Mouse (Mus musculus) limb, embryonic 12.5 days (tissue): ENCODE results near the gene Zc3h8. TPM values are rescaled to one million over a fixed set of nuclear protein-coding genes. Genes with fewer than 3 reads are reported as not detected.

Experiments
- ATAC-seq: fragments of 200-750 bp; cut with Nextera tagmentation; 2 replicates; pipeline ENCODE4 v1.8.0; 2017; ENCODE audit warnings: low read depth, moderate TSS enrichment; ENCODE audit not compliant: insufficient number of reproducible peaks, insufficient read depth, low FRiP score, low TSS enrichment
- H3K27ac ChIP-seq: fragments of 300-500 bp; sonication (generic); 2 replicates; pipeline ENCODE4 v1.5.1; 2016; ENCODE audit warnings: mild to moderate bottlenecking, moderate library complexity
- H3K27me3 ChIP-seq: fragments of 300-500 bp; sonication (generic); 2 replicates; pipeline ENCODE4 v1.6.1; 2016; ENCODE audit warnings: mild to moderate bottlenecking, moderate library complexity
- H3K36me3 ChIP-seq: fragments of 300-500 bp; sonication (generic); 2 replicates; pipeline ENCODE4 v1.6.1; 2016; ENCODE audit warnings: mild to moderate bottlenecking, moderate library complexity
- H3K4me1 ChIP-seq: fragments of 300-500 bp; sonication (generic); replicated peaks from 2 replicates; pipeline ENCODE4 v1.6.1; 2016
- H3K4me2 ChIP-seq: fragments of 300-500 bp; sonication (generic); 2 replicates; pipeline ENCODE4 v1.6.1; 2016; ENCODE audit warnings: mild to moderate bottlenecking, moderate library complexity
- H3K4me3 ChIP-seq: fragments of 300-500 bp; sonication (generic); replicated peaks from 2 replicates; pipeline ENCODE4 v1.5.1; 2016; ENCODE audit warnings: mild to moderate bottlenecking
- H3K9ac ChIP-seq: fragments of 300-500 bp; sonication (generic); replicated peaks from 2 replicates; pipeline ENCODE4 v1.6.1; 2016; ENCODE audit warnings: mild to moderate bottlenecking, moderate library complexity
- H3K9me3 ChIP-seq: fragments of 300-500 bp; sonication (generic); 2 replicates; pipeline ENCODE4 v1.6.1; 2016; ENCODE audit warnings: mild to moderate bottlenecking, moderate library complexity
- WGBS: fragments of 180-500 bp; shearing (Covaris S2); methylation state at CpG from one replicate; pipeline ENCODE4 v1.1.7; 2016; 5-methylcytosine and 5-hydroxymethylcytosine counted together
- polyA plus RNA-seq: library from polyadenylated mRNA; unstranded; fragments of >200 nt; fragmentation: Nextera tagmentation; extraction: Ambion mirVana; gene quantifications from 2 replicates; pipeline ENCODE4 v1.2.1, GENCODE M21; 2016

Gene Zc3h8
- polyA plus RNA-seq, 1 experiment from 2014 or later, result 9.2 TPM

DNA sequence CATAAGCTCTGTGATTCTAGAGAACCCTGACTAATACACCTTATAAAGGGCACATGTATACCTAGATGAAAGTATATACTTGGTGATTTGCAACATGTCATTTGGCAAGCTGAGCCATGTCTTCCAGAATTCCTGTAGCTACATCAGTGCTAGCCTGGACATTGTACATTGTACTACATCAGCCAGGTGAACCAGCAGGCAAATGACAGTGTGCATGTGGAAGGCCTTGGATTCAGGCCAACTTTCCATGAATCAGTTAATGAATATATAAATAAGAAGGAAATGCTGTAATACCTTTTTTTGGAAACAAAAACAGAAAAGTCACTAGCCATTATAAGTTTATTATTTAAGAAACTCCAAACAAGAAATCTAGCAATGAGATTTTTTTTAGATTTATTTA lies 10.3 kb upstream of the Zc3h8 start:
- no peak overlapping the region for H3K4me3 ChIP-seq
- H3K27me3 ChIP-seq, result no peaks in the 10 kb centered on the region
- no peak overlapping the region for H3K9ac ChIP-seq
- no peaks in the 10 kb centered on the region for H3K9me3 ChIP-seq
- H3K36me3 ChIP-seq, result no peaks in the 10 kb centered on the region
- H3K4me2 ChIP-seq, result no peak overlapping the region
- ATAC-seq, result no peak
- no peaks in the 10 kb centered on the region for H3K4me1 ChIP-seq
- H3K27ac ChIP-seq, result no peak overlapping the region

DNA sequence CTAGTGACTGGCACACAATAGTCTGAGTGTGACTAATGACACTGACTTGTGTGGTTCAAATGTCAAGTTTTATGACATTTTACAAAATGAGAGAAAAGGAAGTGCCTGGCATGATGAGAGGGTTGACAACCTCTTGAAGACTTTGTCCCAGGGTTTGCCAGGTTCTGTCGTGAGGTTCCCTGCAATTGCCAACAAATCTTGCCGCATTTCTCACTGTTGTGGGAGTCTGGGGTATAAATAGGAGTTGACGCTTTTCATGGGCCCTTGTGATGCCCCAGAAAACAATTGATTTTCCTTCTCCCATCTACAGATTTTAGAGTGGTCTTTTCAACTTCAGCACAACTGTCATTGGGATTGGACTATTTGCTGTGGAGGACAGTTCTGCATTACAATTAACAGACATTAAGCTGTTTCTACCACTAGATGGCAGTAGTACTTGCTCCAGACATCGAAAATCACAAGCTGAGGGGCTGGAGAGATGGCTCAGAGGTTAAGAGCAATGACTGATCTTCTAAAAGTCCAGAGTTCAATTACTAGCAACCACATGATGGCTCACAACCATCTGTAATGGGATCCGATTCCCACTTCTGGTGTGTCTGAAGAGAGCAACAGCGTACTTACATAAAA lies 4.2 kb upstream of the Zc3h8 start:
- WGBS, result 39% methylated on average over 6 of the region's 6 CpGs
- H3K4me1 ChIP-seq, result 0 out of 2 replicates have a peak, but pooled peaks cover under 1% of the 10 kb centered on the region
- no peak overlapping the region for H3K4me3 ChIP-seq
- H3K4me2 ChIP-seq, result no peak overlapping the region
- no peak overlapping the region for H3K9ac ChIP-seq
- H3K27ac ChIP-seq, result no peak overlapping the region
- H3K27me3 ChIP-seq, result no peaks in the 10 kb centered on the region
- H3K36me3 ChIP-seq, result no peaks in the 10 kb centered on the region
- H3K9me3 ChIP-seq, result no peaks in the 10 kb centered on the region
- ATAC-seq, result no peak

DNA sequence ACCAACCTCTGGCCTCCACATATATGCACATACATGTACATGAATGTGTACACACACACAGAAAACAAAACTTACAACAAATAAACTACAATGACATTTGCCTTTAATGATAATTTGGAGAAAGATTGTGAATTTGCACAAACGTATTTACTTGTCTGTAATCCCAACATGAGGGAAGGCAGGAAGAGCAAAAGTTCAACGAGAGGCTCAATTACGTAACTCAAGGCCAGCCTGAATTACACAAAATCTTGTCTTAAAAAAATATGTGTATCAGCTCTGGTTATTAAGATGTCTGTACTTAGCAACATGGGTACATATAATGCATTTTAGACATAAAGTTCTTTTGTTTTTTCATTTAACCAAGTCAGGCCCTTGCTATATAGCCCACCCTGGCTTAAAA lies 7.6 kb downstream of the Zc3h8 start:
- no peak for ATAC-seq
- WGBS, result 83% methylated on average over 3 of the region's 3 CpGs

DNA sequence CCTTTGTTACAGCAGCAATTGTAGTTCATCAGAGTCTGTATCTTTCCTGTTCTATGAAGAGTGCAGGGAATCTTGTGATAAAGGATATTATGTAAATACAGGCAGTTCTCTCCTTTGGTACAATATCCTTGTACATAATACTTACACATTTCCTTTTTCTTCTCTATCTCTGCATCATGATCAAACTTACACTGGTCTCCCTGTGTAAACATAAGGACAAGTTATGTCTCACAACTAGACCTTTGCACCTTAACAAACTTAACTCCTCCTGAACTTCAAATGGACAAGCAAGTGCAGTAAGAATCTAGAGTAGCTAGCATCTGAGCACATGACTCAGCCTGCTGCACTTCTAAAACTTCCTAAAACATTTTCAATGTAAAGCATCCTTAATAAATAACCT lies 13.2 kb downstream of the Zc3h8 start:
- no peaks in the 10 kb centered on the region for H3K9me3 ChIP-seq
- H3K4me1 ChIP-seq, result no peaks in the 10 kb centered on the region
- no peak overlapping the region for H3K4me3 ChIP-seq
- H3K9ac ChIP-seq, result no peak overlapping the region
- no peaks in the 10 kb centered on the region for H3K27me3 ChIP-seq
- H3K36me3 ChIP-seq, result peaks cover 51% of the 10 kb centered on the region
- ATAC-seq, result no peak
- H3K27ac ChIP-seq, result no peak overlapping the region
- no peak overlapping the region for H3K4me2 ChIP-seq

More for the DNA sequence above, 7.6 kb downstream of the Zc3h8 start:
- no peaks in the 10 kb centered on the region for H3K27me3 ChIP-seq
- peaks cover 31% of the 10 kb centered on the region for H3K36me3 ChIP-seq
- H3K4me2 ChIP-seq, result no peak overlapping the region
- no peaks in the 10 kb centered on the region for H3K4me1 ChIP-seq
- H3K9me3 ChIP-seq, result no peaks in the 10 kb centered on the region
- no peak overlapping the region for H3K9ac ChIP-seq
- H3K4me3 ChIP-seq, result no peak overlapping the region
- H3K27ac ChIP-seq, result no peak overlapping the region

DNA sequence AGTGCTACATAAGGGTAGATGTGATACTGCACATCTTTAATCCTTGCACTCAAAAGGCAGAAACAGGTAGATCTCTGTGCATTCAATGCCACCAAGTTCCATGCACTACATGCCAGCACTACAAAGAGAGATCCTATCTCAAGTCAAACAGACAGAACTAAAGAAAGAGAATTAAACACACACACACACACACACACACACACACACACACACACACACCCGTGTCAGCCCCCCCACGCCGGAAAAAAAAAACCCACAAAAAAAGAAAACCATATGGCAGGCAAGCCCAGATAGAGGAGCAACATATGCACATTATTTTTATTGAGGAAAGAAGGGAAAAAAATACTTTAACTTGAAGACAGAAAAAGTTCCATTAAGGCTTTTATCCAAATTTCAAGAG lies 15.4 kb downstream of the Zc3h8 start:
- H3K36me3 ChIP-seq, result peaks cover 48% of the 10 kb centered on the region
- no peaks in the 10 kb centered on the region for H3K4me1 ChIP-seq
- H3K27me3 ChIP-seq, result no peaks in the 10 kb centered on the region
- 75% methylated on average over 3 of the region's 3 CpGs for WGBS
- H3K4me2 ChIP-seq, result no peak overlapping the region
- no peak overlapping the region for H3K9ac ChIP-seq
- no peak overlapping the region for H3K4me3 ChIP-seq
- no peak overlapping the region for H3K27ac ChIP-seq
- H3K9me3 ChIP-seq, result 0 out of 2 replicates have a peak, but pooled peaks cover 3% of the 10 kb centered on the region
- ATAC-seq, result no peak

DNA sequence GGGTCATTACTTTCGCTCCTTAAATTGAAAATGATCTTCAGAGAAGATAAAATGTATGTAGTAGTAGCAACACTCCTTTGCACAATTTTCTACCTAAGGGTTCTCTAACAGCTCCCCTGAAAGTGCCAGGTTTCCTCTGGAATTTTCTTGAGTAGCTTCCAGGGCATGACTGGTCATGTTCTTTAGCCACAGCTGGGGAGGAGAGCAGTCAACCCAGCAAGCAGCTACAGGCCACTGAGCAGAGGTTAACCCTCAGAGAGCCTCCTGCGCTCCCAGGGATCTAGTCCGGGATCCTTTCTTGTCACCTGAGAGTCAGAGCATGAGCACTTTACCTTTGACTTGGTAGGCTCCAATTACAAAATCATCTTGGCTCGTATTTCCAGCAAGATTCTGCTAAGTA lies 19.1 kb downstream of the Zc3h8 start:
- Histone ChIP-seq H3K4me2 (no peak overlapping the region), H3K9ac (no peak overlapping the region), H3K36me3 (peaks cover 32% of the 10 kb centered on the region), H3K4me1 (no peaks in the 10 kb centered on the region), H3K27ac (no peak overlapping the region), H3K4me3 (no peak overlapping the region), H3K27me3 (no peaks in the 10 kb centered on the region), H3K9me3 (0 out of 2 replicates have a peak, but pooled peaks cover 3% of the 10 kb centered on the region)
- WGBS, result 89% methylated on average over 4 of the region's 4 CpGs
- no peak for ATAC-seq

DNA sequence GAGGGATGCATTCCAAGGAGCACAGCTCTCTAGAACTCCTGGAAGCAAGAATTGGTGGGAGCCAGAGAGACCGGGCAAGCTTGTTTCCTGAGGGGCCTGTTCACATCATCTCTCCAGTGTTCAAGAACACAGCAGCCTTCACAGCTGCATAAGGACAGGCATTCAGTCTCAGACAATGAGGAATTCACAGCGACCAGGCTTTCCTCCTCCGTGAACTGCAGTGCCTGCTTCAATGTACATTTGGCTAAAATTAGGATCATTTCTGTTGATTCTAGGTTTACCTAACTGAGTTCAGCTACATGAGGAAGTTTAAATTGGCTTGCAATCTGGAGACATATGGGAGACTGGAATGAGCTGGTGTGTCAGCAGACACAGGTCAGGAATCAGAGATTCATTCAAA lies 27.3 kb downstream of the Zc3h8 start:
- Histone ChIP-seq H3K27ac (no peak overlapping the region), H3K4me1 (no peaks in the 10 kb centered on the region), H3K9ac (no peak overlapping the region), H3K4me3 (no peak overlapping the region), H3K27me3 (no peaks in the 10 kb centered on the region), H3K9me3 (no peaks in the 10 kb centered on the region), H3K4me2 (no peak overlapping the region), H3K36me3 (no peaks in the 10 kb centered on the region)
- no peak for ATAC-seq
- WGBS, result 70% methylated on average over 3 of the region's 3 CpGs

DNA sequence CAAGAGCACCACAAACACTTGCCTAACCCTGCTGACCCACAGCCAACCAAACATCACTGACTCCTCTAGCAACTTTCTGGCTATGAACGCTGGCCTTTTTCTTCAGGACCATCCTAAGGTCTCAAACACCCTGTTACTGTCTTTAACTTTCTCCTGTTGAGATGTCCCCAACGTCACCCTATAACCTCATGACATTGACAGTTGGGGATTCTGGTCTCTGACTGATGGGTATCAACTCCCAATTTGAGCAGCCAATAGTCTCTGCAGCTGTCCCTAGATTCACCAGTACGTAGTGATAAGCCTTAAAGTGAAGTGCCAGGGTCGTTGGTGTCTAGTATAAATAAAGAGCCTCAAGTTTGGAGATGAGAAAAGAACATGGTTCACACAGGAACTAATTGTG lies 28.9 kb downstream of the Zc3h8 start:
- no peak for ATAC-seq
- no peaks in the 10 kb centered on the region for H3K4me1 ChIP-seq
- no peaks in the 10 kb centered on the region for H3K36me3 ChIP-seq
- H3K4me3 ChIP-seq, result no peak overlapping the region
- H3K9ac ChIP-seq, result no peak overlapping the region
- no peaks in the 10 kb centered on the region for H3K9me3 ChIP-seq
- no peak overlapping the region for H3K4me2 ChIP-seq
- H3K27me3 ChIP-seq, result no peaks in the 10 kb centered on the region
- no peak overlapping the region for H3K27ac ChIP-seq
- 77% methylated on average over 4 of the region's 4 CpGs for WGBS

DNA sequence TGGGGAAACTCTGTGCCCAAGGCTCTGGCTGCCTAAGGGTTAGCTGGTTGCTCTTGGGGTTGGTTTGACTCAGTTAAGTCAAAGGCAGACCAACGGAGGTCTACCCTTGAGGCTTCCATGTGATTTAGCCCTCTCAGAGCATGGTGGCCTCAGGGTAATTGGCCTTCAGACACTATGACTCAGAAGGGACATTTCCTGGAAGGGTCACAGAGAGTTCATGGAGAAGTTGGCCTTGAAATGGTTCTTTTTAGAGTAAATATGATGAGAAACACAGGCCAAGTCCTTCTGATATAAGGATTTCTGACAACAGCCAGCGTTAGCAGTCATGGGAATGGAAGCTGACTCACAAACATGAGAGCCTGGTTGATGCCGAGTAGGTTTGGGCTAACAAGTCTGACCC lies 40.2 kb downstream of the Zc3h8 start:
- Histone ChIP-seq H3K4me2 (no peak overlapping the region), H3K9me3 (peaks cover 12% of the 10 kb centered on the region), H3K36me3 (no peaks in the 10 kb centered on the region), H3K9ac (no peak overlapping the region), H3K4me3 (no peak overlapping the region), H3K27ac (no peak overlapping the region), H3K4me1 (no peaks in the 10 kb centered on the region), H3K27me3 (no peaks in the 10 kb centered on the region)
- no peak for ATAC-seq
- WGBS, result 79% methylated on average over 3 of the region's 3 CpGs

DNA sequence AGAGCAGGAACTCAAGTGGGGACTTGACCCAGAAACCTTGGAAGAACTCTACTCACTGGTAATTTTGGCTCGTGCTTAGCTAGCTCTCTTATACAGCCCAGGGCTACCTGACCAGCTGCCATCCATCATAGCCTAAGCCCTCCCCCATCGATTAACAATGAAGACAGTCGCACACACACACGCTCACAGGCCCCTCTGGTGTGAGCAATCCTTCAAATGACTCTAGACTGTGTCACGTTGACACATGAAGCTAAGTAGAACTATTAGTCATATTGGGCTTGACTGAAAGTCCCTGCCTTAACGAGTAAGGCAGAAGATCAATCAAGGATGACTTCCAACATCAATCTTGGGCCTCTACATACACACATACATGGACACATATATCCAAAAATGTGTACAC lies 41.0 kb downstream of the Zc3h8 start:
- no peak for ATAC-seq
- WGBS, result 81% methylated on average over 6 of the region's 6 CpGs

DNA sequence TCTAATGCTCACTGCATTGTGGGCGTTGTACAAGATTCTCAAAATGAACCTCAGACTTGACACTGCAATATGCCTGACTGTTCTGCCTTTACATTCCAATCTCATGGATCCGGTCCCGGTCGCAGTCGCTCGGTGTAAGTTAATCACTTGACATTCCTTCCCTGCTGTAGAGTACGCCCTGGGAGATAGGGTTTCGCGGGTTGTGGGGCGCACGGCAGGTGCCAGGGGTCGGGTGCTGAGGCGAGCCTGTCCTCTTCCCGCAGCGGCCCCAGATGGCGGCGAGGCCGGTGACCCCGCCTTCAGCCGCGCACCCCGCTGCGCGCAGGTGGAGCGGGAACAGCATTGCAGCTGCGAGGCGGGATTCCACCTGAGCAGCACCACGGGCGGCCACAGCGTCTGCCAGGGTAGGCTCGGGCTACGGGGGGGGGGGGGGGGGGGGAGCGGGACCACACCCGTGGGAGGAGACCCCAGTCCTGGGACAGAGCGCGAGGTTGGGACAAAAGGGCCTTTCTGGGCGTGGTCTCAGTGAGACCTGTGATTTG lies 51.6 kb downstream of the Zc3h8 start:
- H3K4me2 ChIP-seq, result peak overlapping the region; percentile 71
- H3K9me3 ChIP-seq, result peaks cover 5% of the 10 kb centered on the region; the same call in 1 of the 2 replicates
- H3K27me3 ChIP-seq, result peaks cover 11% of the 10 kb centered on the region; the same call in 1 of the 2 replicates
- 0 out of 2 replicates have a peak overlapping the region, but pooled peaks have one; percentile 18 for H3K9ac ChIP-seq
- H3K4me1 ChIP-seq, result peaks cover 8% of the 10 kb centered on the region
- no peak overlapping the region for H3K27ac ChIP-seq
- ATAC-seq, result peak; percentile 9; the same call in 1 of the 2 replicates
- H3K36me3 ChIP-seq, result no peaks in the 10 kb centered on the region
- WGBS, result 2% methylated on average over 35 of the region's 37 CpGs
- peak overlapping the region; percentile 37 for H3K4me3 ChIP-seq

More for the DNA sequence above, 41.0 kb downstream of the Zc3h8 start:
- no peak overlapping the region for H3K9ac ChIP-seq
- H3K27ac ChIP-seq, result no peak overlapping the region
- no peaks in the 10 kb centered on the region for H3K36me3 ChIP-seq
- no peak overlapping the region for H3K4me2 ChIP-seq
- H3K4me3 ChIP-seq, result no peak overlapping the region
- peaks cover 12% of the 10 kb centered on the region for H3K9me3 ChIP-seq
- no peaks in the 10 kb centered on the region for H3K27me3 ChIP-seq
- no peaks in the 10 kb centered on the region for H3K4me1 ChIP-seq
